Mouse (Mus musculus): ENCODE results near the gene Nrgn. TPM values are rescaled to one million over a fixed set of nuclear protein-coding genes. Genes with fewer than 3 reads are reported as not detected.

Gene Nrgn
- polyA plus RNA-seq, 1 experiment: 2,488 TPM

DNA sequence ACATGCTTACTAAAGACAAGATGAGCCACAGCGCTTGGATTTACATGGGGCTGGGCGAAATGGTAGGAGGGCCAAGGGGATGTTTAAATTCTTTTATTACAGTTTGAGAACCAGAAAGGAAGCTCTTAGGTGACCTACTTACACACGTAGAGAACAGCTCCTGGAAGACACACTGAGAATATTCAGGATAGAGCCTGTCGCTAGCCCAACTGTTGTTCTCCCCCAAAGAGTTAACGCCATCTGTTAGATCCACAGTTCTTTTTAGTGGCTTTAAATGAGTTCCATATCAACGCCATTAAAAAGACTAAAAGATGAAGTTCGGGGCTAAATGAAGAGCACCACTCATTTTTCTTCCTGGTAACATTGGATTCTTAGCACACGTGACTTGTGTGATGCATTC, 33.7 kb downstream of the Nrgn start:
- TF ChIP-seq CTCF (IDR thresholded peaks at IDR 0.05; ENCODE audit: extremely low read depth, insufficient read depth, low read length): no peak
- TF ChIP-seq POLR2A (IDR thresholded peaks at IDR 0.05; ENCODE audit: extremely low read depth, insufficient read depth, low read length): no peak
- Histone ChIP-seq H3K4me3 (ENCODE audit: insufficient read depth, low read length) (no peak overlapping the region), H3K4me1 (ENCODE audit: control insufficient read depth, insufficient read depth, low read length) (peaks cover 7% of the 10 kb centered on the region), H3K27ac (ENCODE audit: insufficient read depth, low read length) (peak overlapping the region; percentile 89)

DNA sequence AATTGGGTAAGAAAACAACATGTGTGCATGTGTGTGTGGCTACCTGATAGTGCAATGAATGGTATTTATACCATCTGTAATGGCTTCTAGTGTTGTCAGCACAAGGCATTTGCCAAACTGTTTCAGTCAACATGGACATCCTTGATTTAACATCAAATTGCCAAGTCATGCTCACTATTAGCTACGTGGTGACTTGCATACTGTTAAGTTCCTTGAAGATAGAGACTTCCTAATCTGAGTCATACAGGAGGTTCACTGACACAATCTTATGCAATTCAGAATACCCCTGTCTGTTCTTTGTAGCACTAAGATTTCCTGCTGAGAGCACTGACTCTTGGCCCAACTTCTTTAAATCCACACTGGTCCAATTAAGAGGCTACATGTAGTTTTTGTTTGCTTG, 35.2 kb downstream of the Nrgn start:
- Histone ChIP-seq H3K4me3 (ENCODE audit: insufficient read depth, low read length) (no peak overlapping the region), H3K4me1 (ENCODE audit: control insufficient read depth, insufficient read depth, low read length) (peaks cover 7% of the 10 kb centered on the region), H3K27ac (ENCODE audit: insufficient read depth, low read length) (no peak overlapping the region; the same call in 1 of the 2 replicates)
- TF ChIP-seq CTCF (IDR thresholded peaks at IDR 0.05; ENCODE audit: extremely low read depth, insufficient read depth, low read length): no peak
- TF ChIP-seq POLR2A (IDR thresholded peaks at IDR 0.05; ENCODE audit: extremely low read depth, insufficient read depth, low read length): no peak

DNA sequence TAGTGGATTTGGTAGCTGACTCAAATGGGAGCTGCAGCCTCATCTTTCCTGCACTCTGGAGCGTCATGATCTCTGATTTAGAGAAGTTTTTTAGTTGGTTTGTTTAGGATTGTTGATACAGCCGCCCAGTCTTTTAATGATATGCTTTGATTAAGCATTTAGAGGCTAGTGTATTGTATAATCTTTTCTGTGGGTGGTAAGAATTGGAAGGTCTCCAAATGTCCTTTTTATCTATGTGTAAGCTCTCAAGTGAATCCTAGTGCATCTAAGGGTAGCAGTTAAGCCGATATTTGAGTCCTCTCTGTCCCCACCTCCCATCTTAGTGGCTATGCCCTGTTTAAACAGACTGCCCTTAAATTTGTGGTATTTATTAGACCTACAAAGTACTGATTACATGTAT, 38.2 kb downstream of the Nrgn start:
- H3K4me1 ChIP-seq (ENCODE audit: control insufficient read depth, insufficient read depth, low read length): peaks cover 7% of the 10 kb centered on the region
- H3K27ac ChIP-seq (ENCODE audit: insufficient read depth, low read length): no peak overlapping the region
- H3K4me3 ChIP-seq (ENCODE audit: insufficient read depth, low read length): no peak overlapping the region
- TF ChIP-seq POLR2A (IDR thresholded peaks at IDR 0.05; ENCODE audit: extremely low read depth, insufficient read depth, low read length): no peak
- no peak for TF ChIP-seq CTCF (IDR thresholded peaks at IDR 0.05; ENCODE audit: extremely low read depth, insufficient read depth, low read length)

DNA sequence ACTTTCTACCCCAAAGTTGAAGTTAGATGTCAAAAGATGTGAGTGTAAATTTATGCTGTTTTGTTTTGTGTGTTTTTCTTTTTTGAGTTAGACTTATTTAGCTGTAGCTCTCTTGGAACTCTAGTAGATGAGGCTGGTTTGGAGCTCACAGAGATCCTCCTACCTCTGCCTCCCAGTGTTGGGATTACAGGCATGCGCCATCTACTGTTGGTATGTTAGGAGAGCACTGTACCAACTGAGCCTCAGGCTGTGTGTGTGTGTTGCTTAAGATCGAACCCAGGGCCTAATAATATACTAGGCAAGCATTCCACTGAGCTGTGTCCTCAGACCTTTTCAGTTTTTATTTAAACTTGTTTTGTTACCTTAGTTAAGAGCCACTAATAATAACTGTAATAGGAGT, 40.6 kb downstream of the Nrgn start:
- Histone ChIP-seq H3K4me3 (ENCODE audit: insufficient read depth, low read length) (no peak overlapping the region), H3K4me1 (ENCODE audit: control insufficient read depth, insufficient read depth, low read length) (peaks cover 4% of the 10 kb centered on the region; the same call in 1 of the 2 replicates), H3K27ac (ENCODE audit: insufficient read depth, low read length) (no peak overlapping the region)
- 0 out of 2 replicates have a peak, but pooled peaks have one; percentile 7 for TF ChIP-seq CTCF (IDR thresholded peaks at IDR 0.05; ENCODE audit: extremely low read depth, insufficient read depth, low read length)
- TF ChIP-seq POLR2A (IDR thresholded peaks at IDR 0.05; ENCODE audit: extremely low read depth, insufficient read depth, low read length): no peak

DNA sequence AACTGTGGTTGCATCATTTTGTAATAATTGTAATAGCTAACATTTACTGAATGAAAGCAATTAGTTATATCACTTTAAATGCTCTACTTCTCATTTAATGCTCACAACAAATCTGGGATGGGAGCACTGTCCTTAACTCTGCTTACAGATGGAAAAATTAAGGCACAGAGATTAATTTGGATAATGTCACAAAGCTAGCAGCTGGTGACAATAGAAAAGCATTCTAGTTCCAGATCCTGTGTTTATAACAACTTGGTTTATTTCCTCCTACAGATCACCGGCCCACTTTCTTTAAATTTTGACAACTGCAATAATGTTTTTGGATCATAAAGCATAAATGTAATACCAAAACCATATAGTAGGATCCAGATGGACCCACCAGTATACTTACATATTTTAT, 46.7 kb downstream of the Nrgn start:
- H3K4me1 ChIP-seq (ENCODE audit: control insufficient read depth, insufficient read depth, low read length): peaks cover 1% of the 10 kb centered on the region
- no peak overlapping the region for H3K4me3 ChIP-seq (ENCODE audit: insufficient read depth, low read length)
- H3K27ac ChIP-seq (ENCODE audit: insufficient read depth, low read length): no peak overlapping the region
- no peak for TF ChIP-seq CTCF (IDR thresholded peaks at IDR 0.05; ENCODE audit: extremely low read depth, insufficient read depth, low read length)
- TF ChIP-seq POLR2A (IDR thresholded peaks at IDR 0.05; ENCODE audit: extremely low read depth, insufficient read depth, low read length): no peak

DNA sequence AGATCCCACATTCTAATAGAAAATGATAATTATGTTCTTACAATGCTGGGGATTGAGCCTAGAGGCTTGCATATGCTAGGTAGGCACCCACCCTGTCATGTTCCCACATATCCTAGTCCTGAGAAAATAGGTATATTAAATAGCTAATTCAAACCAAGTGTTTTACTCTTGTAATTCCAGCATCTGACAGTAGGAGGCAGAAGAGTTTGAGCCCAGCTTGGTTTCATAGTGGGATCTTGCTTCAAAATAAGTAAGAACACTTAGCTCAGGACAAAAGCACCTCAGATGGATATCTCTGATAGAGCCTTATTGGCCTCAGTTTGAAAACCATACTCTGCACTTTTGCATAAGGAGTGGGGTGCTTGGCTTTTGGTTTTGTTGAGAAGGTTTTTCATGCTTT, 48.4 kb downstream of the Nrgn start:
- TF ChIP-seq POLR2A (IDR thresholded peaks at IDR 0.05; ENCODE audit: extremely low read depth, insufficient read depth, low read length) (no peak), CTCF (IDR thresholded peaks at IDR 0.05; ENCODE audit: extremely low read depth, insufficient read depth, low read length) (no peak)

DNA sequence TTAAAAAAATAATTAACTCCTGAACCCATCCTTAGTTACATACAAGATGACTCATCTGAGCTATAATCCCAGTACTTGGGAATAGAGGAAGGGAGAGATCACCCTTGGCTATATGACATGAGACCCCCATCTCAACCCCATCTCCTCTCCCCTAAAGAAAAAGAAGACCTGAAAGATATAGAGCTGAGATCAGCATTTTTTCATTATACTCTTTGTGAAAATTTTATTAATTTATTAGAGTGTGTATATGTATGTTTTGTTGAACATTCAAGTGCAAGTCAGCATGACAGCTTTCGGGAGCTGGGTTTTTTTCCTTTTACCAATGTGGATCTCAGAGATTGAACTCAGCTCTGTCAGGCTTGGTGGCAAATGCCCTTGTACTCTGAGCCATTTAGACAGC, 51.5 kb downstream of the Nrgn start:
- TF ChIP-seq CTCF (IDR thresholded peaks at IDR 0.05; ENCODE audit: extremely low read depth, insufficient read depth, low read length) (no peak), POLR2A (IDR thresholded peaks at IDR 0.05; ENCODE audit: extremely low read depth, insufficient read depth, low read length) (no peak)
- H3K4me3 ChIP-seq (ENCODE audit: insufficient read depth, low read length): no peak overlapping the region
- H3K4me1 ChIP-seq (ENCODE audit: control insufficient read depth, insufficient read depth, low read length): peaks cover 1% of the 10 kb centered on the region; the same call in 1 of the 2 replicates
- H3K27ac ChIP-seq (ENCODE audit: insufficient read depth, low read length): no peak overlapping the region

More for the DNA sequence above, 48.4 kb downstream of the Nrgn start:
- Histone ChIP-seq H3K4me1 (ENCODE audit: control insufficient read depth, insufficient read depth, low read length) (peaks cover 1% of the 10 kb centered on the region), H3K4me3 (ENCODE audit: insufficient read depth, low read length) (no peak overlapping the region), H3K27ac (ENCODE audit: insufficient read depth, low read length) (no peak overlapping the region)

DNA sequence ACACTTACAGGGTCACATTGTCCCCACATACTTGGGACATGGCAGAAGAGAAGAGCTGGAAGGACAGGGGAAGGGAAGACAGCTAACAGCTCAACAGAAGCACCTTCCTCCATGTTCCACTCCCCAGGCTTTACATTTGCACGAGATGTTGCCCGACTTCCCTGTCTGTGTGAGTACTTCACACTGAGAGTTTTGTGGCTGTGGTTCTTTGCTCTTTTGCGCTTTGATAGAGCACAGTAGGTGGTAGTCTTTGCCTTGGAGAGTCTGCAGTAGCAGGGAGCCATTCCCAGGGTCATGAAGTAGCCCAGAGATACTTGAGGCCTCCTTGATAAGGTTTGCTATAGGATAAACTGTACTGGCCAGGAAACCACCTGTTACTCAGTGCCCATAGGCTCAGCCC, 52.5 kb downstream of the Nrgn start:
- Histone ChIP-seq H3K27ac (ENCODE audit: insufficient read depth, low read length) (no peak overlapping the region), H3K4me3 (ENCODE audit: insufficient read depth, low read length) (no peak overlapping the region), H3K4me1 (ENCODE audit: control insufficient read depth, insufficient read depth, low read length) (no peaks in the 10 kb centered on the region)
- TF ChIP-seq POLR2A (IDR thresholded peaks at IDR 0.05; ENCODE audit: extremely low read depth, insufficient read depth, low read length) (no peak), CTCF (IDR thresholded peaks at IDR 0.05; ENCODE audit: extremely low read depth, insufficient read depth, low read length) (no peak)

DNA sequence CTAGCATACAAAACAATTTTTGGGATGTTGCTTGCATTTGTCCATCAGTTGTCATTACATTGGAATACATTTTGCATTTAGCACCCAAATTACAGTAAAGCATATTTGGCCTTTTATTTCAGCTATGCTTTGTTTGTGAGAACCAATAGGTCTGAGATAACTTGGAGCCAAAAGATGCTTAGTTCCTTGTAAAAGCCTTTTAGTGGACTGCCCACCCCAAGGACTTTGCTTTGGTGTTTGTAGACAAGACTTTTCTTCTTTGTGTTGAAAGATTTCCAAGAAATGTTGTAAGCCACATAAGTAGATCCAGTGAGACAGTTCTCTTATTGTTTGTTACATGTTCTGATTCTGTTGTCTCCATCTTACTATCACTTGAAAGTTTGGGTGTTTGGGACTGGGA, 56.4 kb downstream of the Nrgn start:
- Histone ChIP-seq H3K27ac (ENCODE audit: insufficient read depth, low read length) (no peak overlapping the region), H3K4me3 (ENCODE audit: insufficient read depth, low read length) (no peak overlapping the region), H3K4me1 (ENCODE audit: control insufficient read depth, insufficient read depth, low read length) (no peaks in the 10 kb centered on the region)
- TF ChIP-seq CTCF (IDR thresholded peaks at IDR 0.05; ENCODE audit: extremely low read depth, insufficient read depth, low read length): no peak
- TF ChIP-seq POLR2A (IDR thresholded peaks at IDR 0.05; ENCODE audit: extremely low read depth, insufficient read depth, low read length): no peak

DNA sequence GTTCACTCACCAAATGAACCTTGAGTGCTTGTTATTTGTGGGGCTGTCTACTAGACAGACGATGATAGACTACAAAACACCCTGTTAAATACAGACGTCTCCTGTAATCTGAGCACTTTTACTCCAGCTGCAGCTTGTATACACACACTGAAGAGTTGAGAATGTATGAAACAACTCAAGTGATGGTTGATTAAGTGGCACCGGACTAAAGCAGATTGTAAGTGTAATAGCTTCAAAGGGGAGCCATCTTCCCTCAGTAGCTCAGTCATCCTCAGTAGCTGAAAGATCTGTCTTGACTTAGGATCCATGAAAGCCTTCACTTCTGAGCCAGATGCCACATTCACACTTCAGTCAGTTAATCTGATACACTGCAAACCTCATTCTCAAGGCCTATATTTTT, 56.9 kb downstream of the Nrgn start:
- Histone ChIP-seq H3K4me1 (ENCODE audit: control insufficient read depth, insufficient read depth, low read length) (no peaks in the 10 kb centered on the region), H3K4me3 (ENCODE audit: insufficient read depth, low read length) (no peak overlapping the region), H3K27ac (ENCODE audit: insufficient read depth, low read length) (no peak overlapping the region)
- TF ChIP-seq CTCF (IDR thresholded peaks at IDR 0.05; ENCODE audit: extremely low read depth, insufficient read depth, low read length) (no peak), POLR2A (IDR thresholded peaks at IDR 0.05; ENCODE audit: extremely low read depth, insufficient read depth, low read length) (no peak)

Other genes starting within 250 kb of the Nrgn start
- 1.4 and 1.5 TPM in 2 replicates for gene Ccdc15, start 204.5 kb downstream of the Nrgn start, polyA plus RNA-seq (2012; rRNA removed)
- gene Hepacam, start 185.6 kb downstream of the Nrgn start, polyA plus RNA-seq (2012; rRNA removed): 91.0 and 95.7 TPM in 2 replicates
- 6.4 and 6.9 TPM in 2 replicates for gene Robo4, start 151.0 kb downstream of the Nrgn start, polyA plus RNA-seq (2012; rRNA removed)
- gene Robo3, start 119.7 kb downstream of the Nrgn start, polyA plus RNA-seq (2012; rRNA removed): 66.5 and 71.0 TPM in 2 replicates
- 35.4 and 36.7 TPM in 2 replicates for gene Msantd2, start 63.6 kb downstream of the Nrgn start, polyA plus RNA-seq (2012; rRNA removed)
- gene Esam, start 24.8 kb downstream of the Nrgn start, polyA plus RNA-seq (2012; rRNA removed): 35.1 and 36.6 TPM in 2 replicates
- gene Vsig2, start 13.6 kb downstream of the Nrgn start, polyA plus RNA-seq (2012; rRNA removed): 6.6 and 7.6 TPM in 2 replicates
- 22.2 and 24.2 TPM in 2 replicates for gene Siae, start 2.8 kb upstream of the Nrgn start, polyA plus RNA-seq (2012; rRNA removed)
- gene Spa17, start 60.8 kb upstream of the Nrgn start, polyA plus RNA-seq (2012; rRNA removed): 4.8 and 5.0 TPM in 2 replicates
- gene Tbrg1, start 104.4 kb upstream of the Nrgn start, polyA plus RNA-seq (2012; rRNA removed): 48.0 TPM in 2 replicates
- not detected in 2 replicates for gene Panx3, start 116.3 kb upstream of the Nrgn start, polyA plus RNA-seq (2012; rRNA removed)
- not detected in 2 replicates for gene Olfr160, start 163.3 kb upstream of the Nrgn start, polyA plus RNA-seq (2012; rRNA removed)
- gene Olfr874, start 192.2 kb upstream of the Nrgn start, polyA plus RNA-seq (2012; rRNA removed): not detected in 2 replicates
- not detected in 2 replicates for gene Olfr875, start 219.0 kb upstream of the Nrgn start, polyA plus RNA-seq (2012; rRNA removed)